Mouse (Mus musculus): Measurements from ENCODE around the gene Zfp326.

Gene Zfp326

GRCm38 (mm10) chr5:105867841-105868447 is 8.4 kb upstream of the Zfp326 start:
- DNase-seq: peak; percentile 73

- DNase-seq: peak; percentile 76
These were observed 7.8 kb upstream of the Zfp326 start for GRCm38 (mm10) chr5:105868593-105868992.

GRCm38 (mm10) chr5:105869739-105870138 is 6.6 kb upstream of the Zfp326 start:
- DNase-seq: no peak

GRCm38 (mm10) chr5:105871140-105871539 is 5.2 kb upstream of the Zfp326 start:
- DNase-seq: no peak

- no peak for DNase-seq
These were observed 4.2 kb upstream of the Zfp326 start for GRCm38 (mm10) chr5:105872176-105872575.

- DNase-seq: no peak
These were observed 3.4 kb upstream of the Zfp326 start for GRCm38 (mm10) chr5:105872916-105873315.

- no peak for DNase-seq
These were observed 2.6 kb upstream of the Zfp326 start for GRCm38 (mm10) chr5:105873774-105874173.

GRCm38 (mm10) chr5:105874476-105874875 is 1.9 kb upstream of the Zfp326 start:
- no peak for DNase-seq

GRCm38 (mm10) chr5:105876925-105877774 is 785 bp downstream of the Zfp326 start:
- DNase-seq: peak; percentile 30

GRCm38 (mm10) chr5:105887317-105887716 is 11.0 kb downstream of the Zfp326 start:
- DNase-seq: no peak

GRCm38 (mm10) chr5:105898161-105898560 is 21.8 kb downstream of the Zfp326 start:
- DNase-seq: no peak

GRCm38 (mm10) chr5:105909209-105909608 is 32.8 kb downstream of the Zfp326 start:
- no peak for DNase-seq

- DNase-seq: no peak
These were observed 33.3 kb downstream of the Zfp326 start for GRCm38 (mm10) chr5:105909671-105910070.

- DNase-seq: no peak
These were observed 35.1 kb downstream of the Zfp326 start for GRCm38 (mm10) chr5:105911498-105911897.

GRCm38 (mm10) chr5:105917398-105917797 is 41.0 kb downstream of the Zfp326 start:
- DNase-seq: no peak

- no peak for DNase-seq
These were observed 41.9 kb downstream of the Zfp326 start for GRCm38 (mm10) chr5:105918289-105918688.

GRCm38 (mm10) chr5:105922818-105923487 is 46.6 kb downstream of the Zfp326 start:
- no peak for DNase-seq

- no peak for DNase-seq
These were observed 48.0 kb downstream of the Zfp326 start for GRCm38 (mm10) chr5:105924347-105924746.

- no peak for DNase-seq
These were observed 49.3 kb downstream of the Zfp326 start for GRCm38 (mm10) chr5:105925568-105926255.

- DNase-seq: no peak
These were observed 53.9 kb downstream of the Zfp326 start for GRCm38 (mm10) chr5:105930282-105930681.

GRCm38 (mm10) chr5:105932392-105932791 is 56.0 kb downstream of the Zfp326 start:
- DNase-seq: no peak

- DNase-seq: no peak
These were observed 65.6 kb downstream of the Zfp326 start for GRCm38 (mm10) chr5:105941951-105942350.

Data from kidney, adult 11 months (tissue).